Mouse (Mus musculus) large intestine, adult 2 months (tissue): ENCODE measurements around the gene B4galnt3. TPM values are rescaled to one million over a fixed set of nuclear protein-coding genes. Genes with fewer than 3 reads are reported as not detected.

Source experiments
- DNase-seq: peaks from one replicate; pipeline ENCODE4 v3.0.0-alpha.2; 2012; ENCODE audit warnings: low read depth, low spot score
- WGBS: fragments of 180-500 bp; shearing (Covaris S2); methylation state at CpG from one replicate; pipeline ENCODE4 v1.1.7; 2018; 5-methylcytosine and 5-hydroxymethylcytosine counted together
- polyA plus RNA-seq: library from polyadenylated mRNA; depleted of rRNA; stranded (reverse); fragments of >200 nt; gene quantifications from 2 replicates; pipeline ENCODE4 v1.2.3, GENCODE M21; 2012

The B4galnt3 gene
- polyA plus RNA-seq, 1 experiment, result 7.6 TPM

DNA sequence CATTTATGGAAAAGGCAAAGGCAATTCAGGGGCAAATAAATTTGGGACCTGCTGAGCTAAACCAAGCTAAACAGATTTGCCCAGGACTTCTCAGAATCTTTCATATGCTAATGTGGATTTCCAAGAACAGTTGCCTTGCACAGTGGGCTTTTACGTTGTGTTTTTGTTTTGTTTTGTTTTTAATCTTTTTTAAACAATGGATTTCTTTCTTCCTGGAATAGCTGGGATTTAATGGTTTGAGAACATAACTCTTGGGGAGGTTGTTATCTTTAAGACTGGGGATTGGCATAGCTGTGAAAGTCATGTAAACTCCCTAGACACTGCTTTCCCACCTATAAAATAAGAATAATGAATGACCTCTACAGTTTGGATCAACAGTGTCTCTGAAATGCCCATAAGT is 63.9 kb downstream of the B4galnt3 start:
- 30% methylated on average over 1 of the region's 1 CpGs for WGBS
- no peak for DNase-seq

DNA sequence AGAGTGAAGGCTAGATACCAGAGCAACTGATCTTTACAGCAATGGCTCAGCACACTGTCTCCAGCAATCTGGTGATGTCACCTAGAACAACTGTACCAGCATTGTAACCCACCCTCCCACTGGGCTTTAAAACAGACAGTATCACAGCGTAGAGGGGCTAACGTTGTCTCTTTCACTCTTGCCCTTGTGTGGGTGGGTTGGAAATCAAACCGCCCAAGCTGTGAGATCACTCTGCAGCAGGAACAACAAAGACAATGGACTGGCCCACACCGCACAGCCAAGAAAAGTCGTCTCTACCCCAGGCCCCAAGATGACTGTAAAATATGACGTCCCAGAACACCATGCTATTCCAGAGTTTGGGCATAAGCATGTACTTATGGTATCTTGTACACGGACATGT is 64.6 kb downstream of the B4galnt3 start:
- DNase-seq, result no peak
- 70% methylated on average over 7 of the region's 7 CpGs for WGBS

- no peak for DNase-seq
- 44% methylated on average over 7 of the region's 7 CpGs for WGBS
Observed at GRCm38 (mm10) chr6:120227068-120227467, 67.3 kb downstream of the B4galnt3 start.

GRCm38 (mm10) chr6:120225355-120225754 is 69.0 kb downstream of the B4galnt3 start:
- 65% methylated on average over 6 of the region's 6 CpGs for WGBS
- DNase-seq, result no peak

- 31% methylated on average over 6 of the region's 6 CpGs for WGBS
- no peak for DNase-seq
Observed at GRCm38 (mm10) chr6:120222669-120223068, 71.7 kb downstream of the B4galnt3 start.

GRCm38 (mm10) chr6:120219281-120219680 is 75.1 kb downstream of the B4galnt3 start:
- 79% methylated on average over 2 of the region's 2 CpGs for WGBS
- no peak for DNase-seq

DNA sequence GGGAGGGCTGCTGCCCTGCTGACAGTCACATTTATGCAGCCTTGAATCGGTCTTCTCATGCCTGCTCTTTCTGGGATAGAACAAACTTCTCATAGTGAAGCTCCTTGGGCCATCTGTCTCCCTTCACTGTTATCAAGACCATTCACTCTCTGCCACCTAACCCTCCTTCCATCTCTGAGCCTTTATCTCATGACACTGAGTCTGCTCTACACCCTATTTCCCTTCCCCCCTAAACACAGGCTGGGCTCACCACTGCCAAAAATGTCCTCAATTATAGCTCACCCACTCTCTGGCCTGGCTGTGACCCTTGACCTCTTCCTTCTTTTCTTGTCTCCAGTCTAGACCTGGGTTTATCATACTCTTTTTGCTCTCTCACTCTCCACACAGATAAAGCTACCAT is 77.7 kb downstream of the B4galnt3 start:
- DNase-seq, result no peak
- WGBS, result 81% methylated on average over 1 of the region's 1 CpGs

- 54% methylated on average over 6 of the region's 6 CpGs for WGBS
- no peak for DNase-seq
Observed at GRCm38 (mm10) chr6:120211536-120211935, 82.8 kb downstream of the B4galnt3 start.

DNA sequence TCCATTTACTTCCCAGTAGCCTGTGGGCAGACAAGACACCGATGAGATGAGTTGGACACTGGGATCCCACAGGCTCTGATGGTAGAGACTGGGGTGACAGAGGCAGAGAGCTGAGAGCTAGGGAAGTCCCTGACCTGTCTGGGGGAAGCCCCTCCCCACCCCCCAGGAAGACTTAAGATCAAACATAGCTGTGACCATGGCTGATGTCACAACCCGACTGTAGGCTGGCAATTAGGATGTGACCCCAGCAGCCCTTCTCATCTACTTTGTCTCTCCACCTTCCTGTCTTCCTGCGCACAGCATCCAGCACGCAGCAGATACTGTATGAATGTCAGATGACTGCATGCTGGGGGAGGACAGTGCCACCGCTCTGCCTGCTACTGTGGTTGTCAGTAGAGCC is 87.8 kb downstream of the B4galnt3 start:
- no peak for DNase-seq
- WGBS, result 88% methylated on average over 5 of the region's 5 CpGs

DNA sequence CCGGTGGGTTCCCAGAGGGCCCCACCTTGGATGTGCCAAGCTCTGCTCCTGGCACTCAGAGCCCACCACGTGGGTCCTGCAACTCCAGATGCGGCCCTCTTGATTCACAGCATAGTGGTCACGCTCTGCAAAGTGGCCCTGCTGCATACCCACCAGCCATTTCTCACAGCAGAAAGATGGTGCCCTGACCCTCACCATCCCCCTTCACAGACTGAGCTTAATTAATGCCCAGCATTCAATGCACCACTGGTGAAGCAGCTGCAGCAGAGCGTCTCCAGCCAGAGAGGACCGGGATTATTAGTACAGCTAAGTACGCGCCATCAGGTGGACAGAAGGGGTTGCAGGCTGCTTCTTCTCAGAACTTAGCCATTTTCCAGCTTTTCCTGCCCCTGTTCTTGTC is 92.0 kb downstream of the B4galnt3 start:
- DNase-seq, result no peak
- 90% methylated on average over 8 of the region's 8 CpGs for WGBS

GRCm38 (mm10) chr6:120201956-120202355 is 92.4 kb downstream of the B4galnt3 start:
- no peak for DNase-seq
- 73% methylated on average over 6 of the region's 6 CpGs for WGBS

- 26% methylated on average over 10 of the region's 10 CpGs for WGBS
- DNase-seq, result no peak
Observed at GRCm38 (mm10) chr6:120199638-120200394, 94.5 kb downstream of the B4galnt3 start.

DNA sequence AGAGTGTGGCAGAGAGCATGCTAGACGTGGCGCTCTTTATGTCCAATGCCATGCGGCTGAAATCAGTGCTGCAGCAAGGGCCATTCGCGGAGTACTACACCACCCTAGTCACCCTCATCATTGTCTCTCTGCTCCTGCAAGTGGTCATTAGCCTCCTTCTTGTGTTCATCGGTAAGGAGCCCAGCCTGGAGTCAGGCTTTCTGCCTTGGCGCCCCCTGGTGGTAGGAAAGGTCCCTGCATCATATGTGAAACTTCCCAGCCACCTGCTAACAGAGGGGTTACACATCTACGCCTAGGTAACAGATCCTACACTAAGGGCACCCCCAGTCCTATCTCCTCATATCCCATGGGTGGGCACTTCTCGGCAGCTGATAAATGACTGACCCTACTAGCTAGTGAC is 96.4 kb downstream of the B4galnt3 start:
- DNase-seq, result no peak

GRCm38 (mm10) chr6:120196837-120197236 is 97.5 kb downstream of the B4galnt3 start:
- no peak for DNase-seq
- WGBS, result 34% methylated on average over 2 of the region's 2 CpGs

More for the DNA sequence above, 96.4 kb downstream of the B4galnt3 start:
- WGBS, result 34% methylated on average over 9 of the region's 9 CpGs

DNA sequence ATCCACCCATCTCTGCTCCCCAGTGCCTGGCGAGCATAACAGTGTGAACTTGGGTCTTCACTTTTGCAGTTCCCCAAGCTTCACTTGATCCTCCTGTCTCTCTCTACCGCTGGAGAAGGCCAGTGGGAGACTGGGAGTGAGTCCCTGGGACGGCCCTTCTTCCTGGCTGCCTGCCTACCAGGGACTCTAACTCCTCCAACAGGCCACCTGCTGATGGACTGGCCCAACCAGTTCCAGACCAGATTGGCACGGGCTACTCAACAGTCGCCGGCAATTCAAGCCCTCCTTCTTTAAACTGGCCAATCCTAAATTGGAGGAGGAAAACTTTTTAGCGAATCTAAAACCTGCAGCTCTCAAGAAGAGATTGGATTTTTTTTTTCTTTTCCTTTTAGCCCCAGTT is 99.4 kb downstream of the B4galnt3 start:
- 18% methylated on average over 7 of the region's 7 CpGs for WGBS
- no peak for DNase-seq

DNA sequence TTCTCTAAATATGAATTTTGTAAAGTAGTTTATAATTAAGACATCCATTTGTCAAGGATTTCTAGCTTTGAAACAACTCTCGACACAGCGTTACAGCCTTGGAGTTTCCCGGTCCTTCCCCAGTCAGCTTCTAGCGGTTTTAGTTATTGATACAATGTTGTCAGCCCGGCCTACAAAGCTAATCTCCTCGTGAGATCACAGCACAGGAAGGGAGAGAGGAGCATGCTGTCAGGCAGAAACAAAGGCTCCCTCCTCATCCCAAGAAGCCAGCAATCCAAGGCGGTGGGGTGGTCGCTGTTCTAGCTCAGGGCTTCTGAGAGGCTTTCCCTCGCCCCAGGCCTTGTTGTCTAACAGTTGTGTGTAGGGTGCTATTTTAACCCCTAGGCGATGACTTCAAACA is 100.1 kb downstream of the B4galnt3 start:
- no peak for DNase-seq
- WGBS, result 55% methylated on average over 10 of the region's 10 CpGs

DNA sequence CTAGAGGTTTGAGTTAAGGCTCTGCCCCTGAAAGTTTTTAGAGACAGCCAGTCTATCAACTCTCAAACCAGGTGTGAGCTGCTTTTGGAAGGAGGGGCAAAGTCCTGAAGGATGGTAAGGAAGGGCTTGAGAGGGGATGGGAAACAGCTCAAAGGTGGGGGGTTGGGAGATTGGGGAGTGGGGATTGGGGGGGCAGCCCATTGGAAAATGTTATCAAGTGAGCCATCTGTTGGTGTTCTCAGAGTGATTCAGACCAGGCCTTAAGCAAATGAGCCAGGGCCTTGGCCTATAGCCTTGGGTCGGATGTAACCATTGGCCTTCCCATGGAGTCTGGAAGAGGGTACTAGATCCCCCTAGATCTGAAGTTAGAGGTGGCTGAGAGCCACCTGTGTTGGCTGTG is 100.6 kb downstream of the B4galnt3 start:
- no peak for DNase-seq
- WGBS, result 71% methylated on average over 1 of the region's 1 CpGs

GRCm38 (mm10) chr6:120193174-120193573 is 101.2 kb downstream of the B4galnt3 start:
- peak; percentile 78 for DNase-seq
- WGBS, result 6% methylated on average over 5 of the region's 5 CpGs

DNA sequence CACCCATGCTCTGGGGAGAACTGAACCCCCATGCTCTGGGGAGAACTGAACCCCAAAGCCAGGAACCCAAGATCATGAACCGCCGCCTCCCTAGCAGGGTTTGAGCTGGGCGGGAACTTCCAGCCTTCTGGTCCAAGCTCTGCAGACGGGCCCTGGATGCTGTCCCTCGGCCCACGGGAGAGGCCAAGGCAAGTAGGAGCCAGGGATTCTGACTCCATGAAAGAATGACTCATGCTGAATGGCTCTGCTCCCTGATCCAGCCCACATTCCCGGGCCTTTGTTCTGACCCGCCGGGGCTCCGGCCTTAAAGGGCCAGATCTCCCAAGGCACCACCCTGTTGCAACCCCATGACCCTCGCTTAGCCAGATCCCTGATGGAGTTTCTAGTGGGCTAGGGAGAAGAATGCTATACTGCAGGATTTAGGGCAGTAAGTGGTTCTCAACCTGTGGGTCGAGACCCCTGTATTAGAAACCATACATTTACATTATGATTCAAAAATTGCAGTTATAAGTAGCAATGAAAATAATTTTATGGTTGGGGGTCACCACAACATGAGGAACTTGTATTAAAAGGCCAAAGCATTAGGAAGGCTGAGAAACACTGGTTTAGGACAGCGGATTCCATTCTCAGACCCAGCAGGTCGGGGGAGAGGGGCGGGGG is 102.0 kb downstream of the B4galnt3 start:
- DNase-seq, result no peak

DNA sequence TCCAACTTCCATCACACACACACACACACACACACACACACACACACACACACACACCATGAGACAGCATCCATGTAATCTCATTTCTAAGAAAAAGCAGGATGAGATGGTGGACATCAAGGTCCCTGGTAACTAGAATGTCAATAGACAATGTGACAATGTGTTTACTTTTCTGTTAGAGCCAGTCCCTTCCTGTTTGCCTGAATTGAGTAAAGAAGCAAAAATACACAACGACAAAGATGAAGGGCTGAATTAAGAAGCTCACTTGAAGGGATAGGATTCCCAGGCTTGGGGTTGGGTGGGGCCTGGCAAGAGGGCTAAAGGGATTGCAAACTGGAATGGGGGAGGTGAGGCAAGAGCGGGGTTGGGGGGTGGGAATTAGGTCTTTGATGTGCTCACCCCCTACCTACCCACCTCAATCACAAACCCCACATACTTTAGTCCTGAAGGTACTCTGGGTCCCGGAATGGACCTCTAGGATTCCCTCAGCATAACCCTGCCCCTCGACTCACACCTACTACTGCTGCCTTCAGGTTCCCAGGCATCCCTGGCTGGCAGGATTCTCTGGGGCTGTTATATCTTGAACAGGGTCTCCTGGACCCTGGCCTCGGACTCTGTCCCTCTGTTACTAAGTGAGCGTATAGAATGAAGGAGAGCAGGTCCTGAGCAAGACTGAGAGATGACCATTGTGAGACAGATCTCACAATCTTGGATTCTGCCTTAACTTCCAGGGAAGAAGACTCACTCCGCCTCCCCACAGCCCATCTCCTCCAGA is 102.8 kb downstream of the B4galnt3 start:
- DNase-seq, result no peak
- WGBS, result 77% methylated on average over 7 of the region's 7 CpGs

More for the DNA sequence above, 102.0 kb downstream of the B4galnt3 start:
- 18% methylated on average over 14 of the region's 15 CpGs for WGBS
